Mouse (Mus musculus): Measurements from ENCODE around the gene Gins3. TPM values are rescaled to one million over a fixed set of nuclear protein-coding genes. Genes with fewer than 3 reads are reported as not detected.

The Gins3 gene
- polyA plus RNA-seq, 1 experiment: 12.8 TPM

- TF ChIP-seq GATA1 (IDR thresholded peaks at IDR 0.05; ENCODE audit: low read length): no peak
Observed at GRCm38 (mm10) chr8:95669967-95670366, 36.7 kb downstream of the Gins3 start.

- TF ChIP-seq GATA1 (IDR thresholded peaks at IDR 0.05; ENCODE audit: low read length): no peak
Observed at GRCm38 (mm10) chr8:95671861-95672260, 38.6 kb downstream of the Gins3 start.

- no peak for TF ChIP-seq GATA1 (IDR thresholded peaks at IDR 0.05; ENCODE audit: low read length)
Observed at GRCm38 (mm10) chr8:95672811-95673210, 39.6 kb downstream of the Gins3 start.

GRCm38 (mm10) chr8:95676631-95677030, 43.4 kb downstream of the Gins3 start, which contains the start of gene Ndrg4:
Gene Ndrg4, plus strand, starts transcription at chr8:95676980.
- TF ChIP-seq GATA1 (IDR thresholded peaks at IDR 0.05; ENCODE audit: low read length): no peak

- TF ChIP-seq GATA1 (IDR thresholded peaks at IDR 0.05; ENCODE audit: low read length): no peak
Observed at GRCm38 (mm10) chr8:95677591-95678023, 44.4 kb downstream of the Gins3 start.

- TF ChIP-seq GATA1 (IDR thresholded peaks at IDR 0.05; ENCODE audit: low read length): no peak
Observed at GRCm38 (mm10) chr8:95678024-95678611, 44.9 kb downstream of the Gins3 start.

GRCm38 (mm10) chr8:95688073-95688672, 54.9 kb downstream of the Gins3 start:
- TF ChIP-seq GATA1 (IDR thresholded peaks at IDR 0.05; ENCODE audit: low read length): no peak

- no peak for TF ChIP-seq GATA1 (IDR thresholded peaks at IDR 0.05; ENCODE audit: low read length)
Observed at GRCm38 (mm10) chr8:95690929-95691541, 57.8 kb downstream of the Gins3 start.

GRCm38 (mm10) chr8:95694631-95695030, 61.4 kb downstream of the Gins3 start:
- TF ChIP-seq GATA1 (IDR thresholded peaks at IDR 0.05; ENCODE audit: low read length): no peak

Other genes starting within 250 kb of the Gins3 start
- gene Cfap20, start 198.6 kb upstream of the Gins3 start, polyA plus RNA-seq (2012): 25.9 and 32.6 TPM in 2 replicates
- 39.3 and 42.1 TPM in 2 replicates for gene Csnk2a2, start 143.4 kb upstream of the Gins3 start, polyA plus RNA-seq (2012)
- gene Ccdc113, start 99.4 kb upstream of the Gins3 start, polyA plus RNA-seq (2012): not detected in 2 replicates
- gene Prss54, start 57.1 kb upstream of the Gins3 start, polyA plus RNA-seq (2012): not detected in 2 replicates
- 0.05 TPM in 1 of 2 replicates, not detected in the other for gene Ndrg4, start 43.5 kb downstream of the Gins3 start, polyA plus RNA-seq (2012)
- gene Setd6, start 82.4 kb downstream of the Gins3 start, polyA plus RNA-seq (2012): 19.3 and 22.8 TPM in 2 replicates
- gene Cnot1, start 174.0 kb downstream of the Gins3 start, polyA plus RNA-seq (2012): 85.9 and 137 TPM in 2 replicates
- 110 and 148 TPM in 2 replicates for gene Sap18b, start 191.9 kb downstream of the Gins3 start, polyA plus RNA-seq (2012)
- gene Slc38a7, start 220.1 kb downstream of the Gins3 start, polyA plus RNA-seq (2012): 6.6 and 14.5 TPM in 2 replicates